Mouse (Mus musculus) small intestine, adult 2 months (tissue): ENCODE results near the gene Plxdc1. TPM values are rescaled to one million over a fixed set of nuclear protein-coding genes. Genes with fewer than 3 reads are reported as not detected.

Experiments used
- H3K27ac ChIP-seq: fragments of 200-500 bp; 2 replicates; pipeline ENCODE4 v1.5.1; 2012; ENCODE audit warnings: low read depth, low read length, control low read depth, inconsistent platforms; ENCODE audit not compliant: insufficient read depth
- H3K27me3 ChIP-seq: fragments of 200-500 bp; 2 replicates; pipeline ENCODE4 v1.6.1; 2012; ENCODE audit warnings: mild to moderate bottlenecking, moderate library complexity, low read length, inconsistent platforms; ENCODE audit not compliant: control insufficient read depth, insufficient read depth
- H3K36me3 ChIP-seq: fragments of 200-500 bp; 2 replicates; pipeline ENCODE4 v1.6.1; 2012; ENCODE audit warnings: mild to moderate bottlenecking, low read length, control low read depth, inconsistent platforms; ENCODE audit not compliant: control insufficient read depth, insufficient read depth
- H3K4me1 ChIP-seq: fragments of 200-500 bp; 2 replicates; pipeline ENCODE4 v1.6.1; 2012; ENCODE audit warnings: low read length, inconsistent platforms, mixed read lengths; ENCODE audit not compliant: control insufficient read depth, insufficient read depth, insufficient read length
- H3K4me3 ChIP-seq: fragments of 200-500 bp; 2 replicates; pipeline ENCODE4 v1.5.1; 2012; ENCODE audit warnings: low read depth, mild to moderate bottlenecking, control low read depth, inconsistent platforms, low read length, moderate library complexity
- CTCF ChIP-seq: fragments of 200-500 bp; IDR thresholded peaks from 2 replicates; pipeline ENCODE4 v1.5.1; 2012; ENCODE audit warnings: low read depth, mild to moderate bottlenecking, control low read depth, inconsistent platforms, low read length, moderate library complexity, mixed read lengths; ENCODE audit not compliant: insufficient replicate concordance, insufficient read length; ENCODE audit errors: extremely low read depth
- POLR2A ChIP-seq: fragments of 200-500 bp; IDR thresholded peaks from 2 replicates; pipeline ENCODE4 v1.6.1; 2012; ENCODE audit warnings: low read depth, mild to moderate bottlenecking, control low read depth, inconsistent platforms, low read length, moderate library complexity
- WGBS: fragments of 180-500 bp; shearing (Covaris S2); methylation state at CpG from one replicate; pipeline ENCODE4 v1.1.7; 2018; 5-methylcytosine and 5-hydroxymethylcytosine counted together
- polyA plus RNA-seq: library from polyadenylated mRNA; depleted of rRNA; stranded (reverse); fragments of >200 nt; gene quantifications from 2 replicates; pipeline ENCODE4 v1.2.3, GENCODE M21; 2012

Plxdc1 gene
- polyA plus RNA-seq, 1 experiment, result 1.6 TPM

DNA sequence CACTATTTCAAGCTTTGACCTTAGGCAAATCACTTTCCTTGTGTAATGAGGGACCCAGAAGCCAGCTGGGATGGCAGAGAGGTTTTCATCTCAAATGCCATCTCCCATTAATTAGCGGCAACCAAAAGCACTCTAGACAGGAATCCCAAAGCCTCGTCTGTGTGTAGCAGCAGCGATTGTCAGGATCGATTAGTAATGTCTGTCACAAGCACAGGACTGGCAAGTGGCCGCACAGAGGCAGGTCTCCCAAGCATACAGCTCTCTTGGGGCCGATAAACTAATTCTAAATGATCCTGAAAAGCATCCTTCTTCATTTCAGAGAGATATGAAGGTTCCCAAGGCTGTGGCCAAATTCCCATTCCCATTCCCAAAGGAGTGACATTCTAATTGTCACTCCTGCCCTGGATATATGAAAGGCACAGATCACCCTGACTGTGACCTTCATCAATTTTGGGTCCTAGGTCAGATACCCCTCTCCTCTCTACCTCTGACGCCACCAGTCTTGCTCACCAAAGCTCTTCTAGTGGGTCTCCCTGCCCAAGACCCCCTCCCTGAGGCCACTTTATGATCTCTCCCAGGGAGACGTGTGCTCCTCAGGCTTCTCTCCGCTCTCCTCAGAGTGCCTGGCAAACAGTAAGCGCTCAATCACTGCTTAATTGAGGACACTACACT is 6.3 kb downstream of the Plxdc1 start:
- Histone ChIP-seq H3K36me3 (no peaks in the 10 kb centered on the region), H3K27me3 (no peaks in the 10 kb centered on the region), H3K4me3 (no peak overlapping the region), H3K27ac (no peak overlapping the region), H3K4me1 (0 out of 2 replicates have a peak, but pooled peaks cover 3% of the 10 kb centered on the region)
- 73% methylated on average over 10 of the region's 10 CpGs for WGBS
- TF ChIP-seq POLR2A (no peak), CTCF (no peak)

- WGBS, result 87% methylated on average over 13 of the region's 13 CpGs
- 0 out of 2 replicates have a peak, but pooled peaks cover 3% of the 10 kb centered on the region for H3K4me1 ChIP-seq
- no peaks in the 10 kb centered on the region for H3K36me3 ChIP-seq
- H3K27ac ChIP-seq, result no peak overlapping the region
- TF ChIP-seq POLR2A (no peak), CTCF (no peak)
- H3K4me3 ChIP-seq, result no peak overlapping the region
- H3K27me3 ChIP-seq, result no peaks in the 10 kb centered on the region
Measured at GRCm38 (mm10) chr11:97978392-97978791, 7.9 kb downstream of the Plxdc1 start.

DNA sequence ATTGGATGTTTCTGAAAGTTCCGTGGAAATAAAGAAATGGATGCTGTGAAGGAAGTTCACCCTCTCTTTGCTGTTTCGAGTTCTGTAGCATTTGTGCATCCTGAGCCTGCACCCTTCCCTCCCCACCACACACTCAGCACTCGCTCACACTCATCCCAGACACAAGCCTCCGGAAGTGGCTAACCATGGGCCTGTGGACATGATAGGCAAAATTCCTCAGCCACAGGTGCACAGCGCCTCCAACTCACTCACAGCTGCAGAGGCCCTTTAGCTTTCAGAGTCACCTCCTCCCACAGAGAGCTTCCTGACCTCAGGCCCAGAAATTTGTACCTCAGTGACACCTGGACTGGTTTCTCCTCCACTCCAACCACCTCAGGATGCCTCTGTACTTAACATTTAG is 8.4 kb downstream of the Plxdc1 start:
- WGBS, result 69% methylated on average over 5 of the region's 5 CpGs
- Histone ChIP-seq H3K36me3 (no peaks in the 10 kb centered on the region), H3K27ac (no peak overlapping the region), H3K27me3 (no peaks in the 10 kb centered on the region), H3K4me3 (no peak overlapping the region), H3K4me1 (0 out of 2 replicates have a peak, but pooled peaks cover 3% of the 10 kb centered on the region)
- TF ChIP-seq POLR2A, result no peak
- TF ChIP-seq CTCF, result no peak

GRCm38 (mm10) chr11:97974746-97975145 is 11.5 kb downstream of the Plxdc1 start:
- H3K27ac ChIP-seq, result no peak overlapping the region
- no peak overlapping the region for H3K4me3 ChIP-seq
- TF ChIP-seq POLR2A (no peak), CTCF (no peak)
- no peaks in the 10 kb centered on the region for H3K27me3 ChIP-seq
- WGBS, result 77% methylated on average over 5 of the region's 5 CpGs
- H3K4me1 ChIP-seq, result 0 out of 2 replicates have a peak, but pooled peaks cover 3% of the 10 kb centered on the region
- no peaks in the 10 kb centered on the region for H3K36me3 ChIP-seq

DNA sequence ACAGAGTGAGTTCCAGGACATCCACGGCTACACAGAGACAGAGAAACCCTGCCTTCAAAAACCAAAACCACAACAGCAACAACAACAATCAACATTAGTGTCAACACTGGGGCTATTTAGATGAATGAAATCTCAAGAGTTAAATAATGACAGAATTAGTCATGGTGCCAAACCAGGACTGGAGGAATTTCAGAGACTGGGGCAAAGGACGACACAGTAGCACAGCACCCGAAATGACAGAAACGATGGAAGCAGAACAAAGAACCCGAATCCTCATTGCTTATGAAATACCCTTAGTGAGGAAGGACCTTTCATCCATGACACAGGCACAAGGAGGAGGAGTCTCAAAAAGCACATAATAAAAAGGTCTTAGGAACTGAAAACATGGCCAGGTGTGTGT is 12.1 kb downstream of the Plxdc1 start:
- TF ChIP-seq POLR2A, result no peak
- no peak for TF ChIP-seq CTCF
- H3K36me3 ChIP-seq, result no peaks in the 10 kb centered on the region
- no peak overlapping the region for H3K27ac ChIP-seq
- H3K4me3 ChIP-seq, result no peak overlapping the region
- H3K27me3 ChIP-seq, result no peaks in the 10 kb centered on the region
- no peaks in the 10 kb centered on the region for H3K4me1 ChIP-seq
- WGBS, result 81% methylated on average over 5 of the region's 5 CpGs

DNA sequence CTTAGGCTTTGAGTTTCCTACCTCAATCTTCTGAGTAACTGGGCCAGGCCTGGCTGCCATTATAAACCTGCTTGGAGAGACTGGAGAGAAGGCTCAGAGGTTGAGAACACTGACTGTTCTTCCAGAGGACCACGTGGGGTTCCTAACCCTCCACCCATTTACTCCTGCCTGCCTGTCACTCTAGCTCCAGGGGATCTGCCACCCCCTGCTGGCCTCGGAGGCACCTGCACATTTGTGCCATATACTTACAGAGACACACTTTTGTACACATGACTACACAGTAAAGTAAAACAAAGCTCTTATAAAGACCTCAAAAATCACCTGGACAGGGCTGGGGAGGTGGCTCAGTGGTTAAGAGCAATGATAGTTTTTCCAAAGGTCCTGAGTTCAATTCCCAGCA is 13.8 kb downstream of the Plxdc1 start:
- Histone ChIP-seq H3K27ac (no peak overlapping the region), H3K4me1 (no peaks in the 10 kb centered on the region), H3K27me3 (peaks cover 3% of the 10 kb centered on the region; the same call in 1 of the 2 replicates), H3K36me3 (no peaks in the 10 kb centered on the region), H3K4me3 (no peak overlapping the region)
- TF ChIP-seq CTCF (no peak), POLR2A (no peak)
- 79% methylated on average over 2 of the region's 2 CpGs for WGBS

- H3K4me3 ChIP-seq, result no peak overlapping the region
- H3K27me3 ChIP-seq, result peaks cover 3% of the 10 kb centered on the region; the same call in 1 of the 2 replicates
- no peaks in the 10 kb centered on the region for H3K4me1 ChIP-seq
- TF ChIP-seq CTCF (no peak), POLR2A (no peak)
- H3K27ac ChIP-seq, result no peak overlapping the region
- WGBS, result 21% methylated on average over 7 of the region's 7 CpGs
- no peaks in the 10 kb centered on the region for H3K36me3 ChIP-seq
Measured at GRCm38 (mm10) chr11:97971232-97971631, 15.0 kb downstream of the Plxdc1 start.
